Mouse (Mus musculus) embryonic fibroblast, embryonic 13.5 days (primary cell): ENCODE results near the gene Olfr1259. TPM values are rescaled to one million over a fixed set of nuclear protein-coding genes. Genes with fewer than 3 reads are reported as not detected.
"Not testable (repeated sequence)": the region's sequence is repeated elsewhere in the genome, so short reads cannot be mapped to it uniquely, and the experiment has no call there.

Experiments
- H3K27ac ChIP-seq: 2 replicates; pipeline ENCODE4 v1.5.1; 2012; ENCODE audit warnings: low read length, control low read depth, inconsistent platforms; ENCODE audit not compliant: insufficient read depth
- H3K4me1 ChIP-seq: 2 replicates; pipeline ENCODE4 v1.6.1; 2011; ENCODE audit warnings: low read length; ENCODE audit not compliant: control insufficient read depth, insufficient read depth
- H3K4me3 ChIP-seq: 2 replicates; pipeline ENCODE4 v1.5.1; 2011; ENCODE audit warnings: mild to moderate bottlenecking, control low read depth, low read length; ENCODE audit not compliant: insufficient read depth
- CTCF ChIP-seq: IDR thresholded peaks from 2 replicates; pipeline ENCODE4 v1.5.1; 2011; ENCODE audit warnings: mild to moderate bottlenecking, control low read depth, low read length, moderate library complexity, borderline replicate concordance; ENCODE audit not compliant: insufficient read depth
- POLR2A ChIP-seq: IDR thresholded peaks from 2 replicates; pipeline ENCODE4 v1.6.1; 2011; ENCODE audit warnings: low read depth, mild to moderate bottlenecking, control low read depth, low read length, moderate library complexity
- polyA plus RNA-seq: library from polyadenylated mRNA; stranded (reverse); fragments of >200 nt; gene quantifications from 2 replicates; pipeline ENCODE4 v1.2.4, GENCODE M21; 2011; ENCODE audit warnings: low read depth; ENCODE audit not compliant: missing spikeins, insufficient read length

Olfr1259 gene
- not detected in 2 replicates for polyA plus RNA-seq

DNA sequence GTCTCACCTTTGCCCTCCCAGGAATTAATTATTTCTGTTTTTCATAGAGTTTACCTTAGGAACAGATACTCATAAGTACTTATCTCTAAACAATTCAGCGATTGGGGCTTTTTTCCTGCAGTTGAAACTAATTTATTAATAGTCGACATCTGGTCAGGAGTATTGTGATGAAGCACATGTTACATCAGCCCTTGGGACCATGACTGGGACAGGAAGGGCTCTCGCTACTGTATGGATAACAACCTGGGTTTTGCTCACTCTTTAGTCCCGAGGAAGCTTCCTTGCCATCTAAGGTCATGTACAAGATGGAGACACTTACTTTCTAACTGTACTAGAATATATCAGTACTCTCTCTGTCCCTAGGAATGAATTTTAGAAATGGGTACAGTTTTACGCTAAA lies at the start of gene Olfr1259:
Gene Olfr1259 (minus strand): TSS at position 101 of the 400 bp plus-strand sequence.
- H3K4me3 ChIP-seq = no peak within 1 kb of the TSS
- H3K4me1 ChIP-seq = no peaks in the 10 kb centered on the region
- no peak within 1 kb of the TSS for H3K27ac ChIP-seq
- TF ChIP-seq CTCF (no peak), POLR2A (no peak)

DNA sequence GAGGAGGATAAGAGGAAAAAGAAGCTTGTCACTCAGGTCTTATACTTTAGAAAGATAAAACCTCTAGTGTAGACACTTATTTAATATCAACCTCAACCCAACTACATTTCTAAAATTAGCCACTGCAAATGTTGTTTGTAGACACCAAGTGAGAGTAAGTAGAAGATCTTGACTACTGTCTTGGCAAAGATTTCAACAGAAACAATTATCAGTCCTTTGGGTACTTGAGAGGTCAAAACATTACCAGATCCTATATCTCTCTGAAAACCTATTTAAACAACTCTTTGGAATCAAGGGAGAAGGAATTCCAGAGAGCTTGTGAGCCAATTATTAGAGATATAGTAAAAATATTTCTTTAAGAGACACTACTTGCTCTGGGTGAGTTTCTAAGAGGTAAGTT lies 42.5 kb upstream of the Olfr1259 start, which contains the start of gene Olfr1261:
Gene Olfr1261 (plus strand): TSS at position 301 of the 400 bp plus-strand sequence.
- no peak within 1 kb of the TSS for H3K4me3 ChIP-seq
- TF ChIP-seq POLR2A = no peak
- TF ChIP-seq CTCF = no peak
- H3K27ac ChIP-seq = no peak within 1 kb of the TSS
- H3K4me1 ChIP-seq = no peaks in the 10 kb centered on the region

DNA sequence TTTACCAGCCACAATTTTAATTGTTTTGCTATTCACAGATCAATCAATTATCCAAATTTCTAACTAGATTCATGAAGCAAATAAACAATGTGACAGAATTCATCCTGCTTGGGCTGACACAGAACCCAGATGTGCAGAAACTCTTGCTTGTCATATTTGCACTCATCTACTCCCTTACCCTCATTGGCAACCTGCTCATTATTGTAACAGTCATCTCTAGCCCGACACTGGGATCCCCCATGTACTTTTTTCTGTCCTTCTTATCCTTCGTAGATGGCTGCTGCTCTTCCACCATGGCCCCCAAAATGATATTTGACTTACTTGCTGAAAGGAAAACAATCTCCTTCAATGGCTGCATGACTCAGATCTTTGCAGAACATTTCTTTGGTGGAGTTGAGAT lies 29.2 kb upstream of the Olfr1259 start:
- Histone ChIP-seq H3K27ac (no peak overlapping the region), H3K4me3 (no peak overlapping the region), H3K4me1 (no peaks in the 10 kb centered on the region)
- TF ChIP-seq CTCF (no peak), POLR2A (no peak)

DNA sequence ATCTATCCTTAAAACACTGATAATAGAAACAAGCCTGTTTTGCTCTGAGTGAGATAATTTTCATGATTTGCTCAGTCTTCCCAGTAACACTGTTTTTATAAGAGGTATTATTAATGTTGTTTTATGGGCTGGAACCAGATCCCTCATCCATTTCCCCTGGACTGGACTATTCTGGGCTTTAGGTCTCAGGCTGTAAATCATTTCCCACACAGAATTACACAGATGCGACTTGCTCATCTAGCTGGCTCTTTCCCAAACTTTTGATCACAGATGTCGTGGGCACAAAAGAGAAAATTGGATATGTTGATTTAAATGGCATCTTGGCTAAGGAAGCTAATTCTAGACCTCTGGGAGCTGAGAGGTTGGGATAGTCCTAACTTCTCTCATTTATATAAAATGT lies 25.7 kb upstream of the Olfr1259 start, which contains the start of gene Olfr1260:
Gene Olfr1260 (plus strand): TSS at position 157 of the 400 bp plus-strand sequence.
- TF ChIP-seq POLR2A = no peak
- TF ChIP-seq CTCF = no peak
- H3K4me1 ChIP-seq = no peaks in the 10 kb centered on the region
- H3K4me3 ChIP-seq = no peak within 1 kb of the TSS
- no peak within 1 kb of the TSS for H3K27ac ChIP-seq

DNA sequence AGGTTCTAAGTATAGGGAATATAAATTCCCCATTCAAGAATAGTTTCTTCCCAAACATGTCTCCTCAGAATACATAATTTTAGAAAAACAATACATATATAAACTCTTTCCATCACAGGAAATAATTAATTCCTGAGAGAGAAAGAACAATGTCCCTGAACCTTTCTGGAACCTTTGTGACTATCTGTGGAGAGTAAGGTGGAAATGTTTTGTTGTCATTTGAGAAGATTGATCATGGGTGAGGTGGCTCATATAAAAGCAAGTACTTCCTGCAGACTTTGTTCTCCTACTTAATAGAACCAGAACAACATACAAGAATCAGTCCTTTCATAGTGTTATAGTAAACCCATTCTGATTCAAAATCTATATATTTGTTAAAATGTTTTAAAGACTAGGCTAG lies 21.5 kb downstream of the Olfr1259 start, which contains the start of gene Olfr1258:
Gene Olfr1258 (plus strand): TSS at position 301 of the 400 bp plus-strand sequence.
- no peak within 1 kb of the TSS for H3K4me3 ChIP-seq
- TF ChIP-seq CTCF (no peak), POLR2A (no peak)
- H3K27ac ChIP-seq = no peak within 1 kb of the TSS
- no peaks in the 10 kb centered on the region for H3K4me1 ChIP-seq

DNA sequence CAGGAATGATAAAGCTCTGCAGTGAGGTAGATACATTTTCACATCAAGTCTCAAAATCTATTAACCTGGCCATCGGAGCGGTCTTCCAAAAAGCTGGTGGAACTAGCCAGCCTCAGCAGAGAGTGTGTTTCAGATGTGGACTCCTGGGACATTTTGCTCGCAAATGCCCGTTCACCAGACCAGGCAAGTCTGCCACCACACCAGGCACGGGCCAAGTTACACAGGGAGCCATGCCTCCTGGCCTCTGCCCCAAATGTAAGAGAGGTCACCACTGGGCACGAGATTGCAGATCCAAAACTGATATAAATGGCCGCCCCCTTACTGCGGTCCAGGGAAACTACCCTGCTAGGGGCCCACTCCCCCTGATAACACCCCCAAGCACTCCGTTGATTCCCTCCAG lies 35.8 kb downstream of the Olfr1259 start:
- not testable (repeated sequence) for H3K27ac ChIP-seq, H3K4me1 ChIP-seq, H3K4me3 ChIP-seq

Other genes with a start within 250 kb of the Olfr1259 start
- not detected in 2 replicates for gene Olfr1252, start 223.7 kb downstream of the Olfr1259 start, polyA plus RNA-seq
- not detected in 2 replicates for gene Olfr1253, start 191.6 kb downstream of the Olfr1259 start, polyA plus RNA-seq
- gene Olfr1254, start 155.0 kb downstream of the Olfr1259 start, polyA plus RNA-seq = not detected in 2 replicates
- not detected in 2 replicates for gene Olfr1255, start 136.6 kb downstream of the Olfr1259 start, polyA plus RNA-seq
- not detected in 2 replicates for gene Olfr1256, start 107.1 kb downstream of the Olfr1259 start, polyA plus RNA-seq
- gene Olfr48, start 100.5 kb downstream of the Olfr1259 start, polyA plus RNA-seq = not detected in 2 replicates
- gene Olfr1257, start 70.2 kb downstream of the Olfr1259 start, polyA plus RNA-seq = not detected in 2 replicates
- not detected in 2 replicates for gene Olfr1258, start 21.4 kb downstream of the Olfr1259 start, polyA plus RNA-seq
- gene Olfr1260, start 25.7 kb upstream of the Olfr1259 start, polyA plus RNA-seq = not detected in 2 replicates
- gene Olfr1261, start 42.6 kb upstream of the Olfr1259 start, polyA plus RNA-seq = not detected in 2 replicates
- gene Olfr1262, start 51.5 kb upstream of the Olfr1259 start, polyA plus RNA-seq = not detected in 2 replicates
- gene Olfr1263, start 63.5 kb upstream of the Olfr1259 start, polyA plus RNA-seq = not detected in 2 replicates
- gene Olfr1264, start 76.9 kb upstream of the Olfr1259 start, polyA plus RNA-seq = not detected in 2 replicates
- gene Olfr1265, start 86.7 kb upstream of the Olfr1259 start, polyA plus RNA-seq = not detected in 2 replicates
- not detected in 2 replicates for gene Olfr140, start 114.9 kb upstream of the Olfr1259 start, polyA plus RNA-seq
- gene Olfr1269, start 172.7 kb upstream of the Olfr1259 start, polyA plus RNA-seq = not detected in 2 replicates
- not detected in 2 replicates for gene Olfr32, start 193.6 kb upstream of the Olfr1259 start, polyA plus RNA-seq
- gene Olfr1270, start 204.4 kb upstream of the Olfr1259 start, polyA plus RNA-seq = not detected in 2 replicates